Mouse (Mus musculus) testis, postnatal 10 days (tissue): ENCODE measurements around the gene Cacna1i.

Experiments
- DNase-seq: peaks from one replicate; pipeline ENCODE4 v3.0.0; 2021; ENCODE audit warnings: low spot score

Cacna1i gene

GRCm38 (mm10) chr15:80334766-80335165 lies 47.7 kb downstream of the Cacna1i start:
- no peak for DNase-seq

- DNase-seq = no peak
Measured at GRCm38 (mm10) chr15:80335196-80335595, 48.2 kb downstream of the Cacna1i start.

GRCm38 (mm10) chr15:80340348-80340747 lies 53.3 kb downstream of the Cacna1i start:
- DNase-seq = peak; percentile 73

GRCm38 (mm10) chr15:80342394-80342793 lies 55.4 kb downstream of the Cacna1i start:
- no peak for DNase-seq

- DNase-seq = peak; percentile 53
Measured at GRCm38 (mm10) chr15:80343031-80343430, 56.0 kb downstream of the Cacna1i start.

- no peak for DNase-seq
Measured at GRCm38 (mm10) chr15:80343731-80344130, 56.7 kb downstream of the Cacna1i start.

- DNase-seq = no peak
Measured at GRCm38 (mm10) chr15:80346510-80346909, 59.5 kb downstream of the Cacna1i start.

- no peak for DNase-seq
Measured at GRCm38 (mm10) chr15:80350431-80350830, 63.4 kb downstream of the Cacna1i start.

- DNase-seq = peak; percentile 58
Measured at GRCm38 (mm10) chr15:80358798-80359197, 71.8 kb downstream of the Cacna1i start.

- DNase-seq = no peak
Measured at GRCm38 (mm10) chr15:80361780-80362508, 74.9 kb downstream of the Cacna1i start.

- DNase-seq = no peak
Measured at GRCm38 (mm10) chr15:80362509-80363172, 75.6 kb downstream of the Cacna1i start.

GRCm38 (mm10) chr15:80363821-80364715 lies 77.0 kb downstream of the Cacna1i start:
- no peak for DNase-seq

GRCm38 (mm10) chr15:80366899-80367298 lies 79.9 kb downstream of the Cacna1i start:
- DNase-seq = no peak

GRCm38 (mm10) chr15:80373219-80373964 lies 86.4 kb downstream of the Cacna1i start:
- DNase-seq = no peak

GRCm38 (mm10) chr15:80374854-80375253 lies 87.8 kb downstream of the Cacna1i start:
- DNase-seq = no peak

GRCm38 (mm10) chr15:80387185-80387584 lies 100.1 kb downstream of the Cacna1i start:
- DNase-seq = no peak

GRCm38 (mm10) chr15:80391791-80392190 lies 104.8 kb downstream of the Cacna1i start:
- DNase-seq = no peak

GRCm38 (mm10) chr15:80395035-80395434 lies 108.0 kb downstream of the Cacna1i start:
- peak; percentile 58 for DNase-seq

GRCm38 (mm10) chr15:80399451-80399850 lies 112.4 kb downstream of the Cacna1i start:
- no peak for DNase-seq

- DNase-seq = no peak
Measured at GRCm38 (mm10) chr15:80401387-80401898, 114.4 kb downstream of the Cacna1i start.

GRCm38 (mm10) chr15:80401980-80402379 lies 114.9 kb downstream of the Cacna1i start:
- no peak for DNase-seq

- no peak for DNase-seq
Measured at GRCm38 (mm10) chr15:80407873-80408272, 120.8 kb downstream of the Cacna1i start.
